10 mouse cellular contexts compared by ENCODE assay signal in genomic region chr11:4578682-4579081, GRCm38 (mm10). TPM values are rescaled to one million over a fixed set of nuclear protein-coding genes. Genes with fewer than 3 reads are reported as not detected.
DNase-seq lines count a peak whose midpoint lies in the region; ATAC-seq and TF ChIP-seq lines count a peak whose summit lies in the region.
"Had no signal": no experiment of that assay in that cellular context is flagged by ENCODE, and none has a peak within 500 bp of the region (broad histone marks: within the 10 kb centered on the region; RNA-seq: fewer than 3 reads in every experiment).

No protein-coding gene starts in this region.

- no peaks in the 10 kb centered on the region for H3K9me3 ChIP-seq in heart, embryonic 16.5 days (replicated peaks; ENCODE audit: control insufficient read depth, low read length)
- no peaks in the 10 kb centered on the region for H3K9me3 ChIP-seq in lung, embryonic 16.5 days (ENCODE audit: control insufficient read depth, low read length)
- no peaks in the 10 kb centered on the region for H3K9me3 ChIP-seq in forebrain, postnatal 0 days (ENCODE audit: low read length)
- H3K9me3 ChIP-seq: embryonic facial prominence, embryonic 13.5 days; limb, embryonic 15.5 days had no signal

- 41% methylated on average over 2 of the region's 2 CpGs for WGBS in heart, embryonic 16.5 days
- 47% methylated on average over 2 of the region's 2 CpGs for WGBS in lung, embryonic 16.5 days
- 68% methylated on average over 2 of the region's 2 CpGs for WGBS in forebrain, postnatal 0 days

- no peak for TF ChIP-seq CTCF in forebrain, postnatal 0 days (IDR thresholded peaks at IDR 0.05; ENCODE audit: low read depth)

- no peak overlapping the region for H3K9ac ChIP-seq in heart, embryonic 16.5 days (ENCODE audit: low read length)
- H3K9ac ChIP-seq in lung, embryonic 16.5 days (ENCODE audit: low read length): no peak overlapping the region
- H3K9ac ChIP-seq in forebrain, postnatal 0 days: no peak overlapping the region
- H3K9ac ChIP-seq: embryonic facial prominence, embryonic 13.5 days; limb, embryonic 15.5 days had no signal

- H3K27me3 ChIP-seq in heart, embryonic 16.5 days (ENCODE audit: control insufficient read depth, insufficient read depth, low read length): no peaks in the 10 kb centered on the region
- H3K27me3 ChIP-seq in lung, embryonic 16.5 days (ENCODE audit: control insufficient read depth, insufficient read depth, low read depth, low read length): no peaks in the 10 kb centered on the region
- H3K27me3 ChIP-seq in forebrain, postnatal 0 days (ENCODE audit: insufficient read depth, low read length): no peaks in the 10 kb centered on the region
- H3K27me3 ChIP-seq: embryonic facial prominence, embryonic 13.5 days; limb, embryonic 15.5 days had no signal

- DNase-seq in gastrocnemius, adult 18-20 months (ENCODE audit: low spot score): peak; percentile 85
- no peak for DNase-seq in gastrocnemius, postnatal 25 days
- peak; percentile 58 for DNase-seq in urinary bladder, postnatal 25 days (ENCODE audit: low spot score)
- no peak for DNase-seq in urinary bladder, adult 2 months (ENCODE audit: low spot score)
- no peak for DNase-seq in forebrain, postnatal 0 days
- no peak for DNase-seq in spleen, adult 12 weeks (ENCODE audit: low spot score)

- H3K27ac ChIP-seq in heart, embryonic 16.5 days (ENCODE audit: low read length): no peak overlapping the region
- no peak overlapping the region for H3K27ac ChIP-seq in lung, embryonic 16.5 days (ENCODE audit: low read length)
- no peak overlapping the region for H3K27ac ChIP-seq in forebrain, postnatal 0 days (ENCODE audit: low read depth, low read length)
- H3K27ac ChIP-seq: embryonic facial prominence, embryonic 13.5 days; limb, embryonic 15.5 days had no signal

- no peak overlapping the region for H3K4me2 ChIP-seq in heart, embryonic 16.5 days (ENCODE audit: low read depth, low read length)
- no peak overlapping the region for H3K4me2 ChIP-seq in lung, embryonic 16.5 days (ENCODE audit: low read depth, low read length)
- H3K4me2 ChIP-seq in forebrain, postnatal 0 days (ENCODE audit: low read depth): no peak overlapping the region
- H3K4me2 ChIP-seq: embryonic facial prominence, embryonic 13.5 days; limb, embryonic 15.5 days had no signal

- peaks cover 14% of the 10 kb centered on the region for H3K4me1 ChIP-seq in heart, embryonic 16.5 days (ENCODE audit: control insufficient read depth, insufficient read depth, low read length)
- no peaks in the 10 kb centered on the region; the same call in 1 of the 2 replicates for H3K4me1 ChIP-seq in lung, embryonic 16.5 days (replicated peaks; ENCODE audit: control insufficient read depth, insufficient read depth, low read length)
- no peaks in the 10 kb centered on the region for H3K4me1 ChIP-seq in forebrain, postnatal 0 days (ENCODE audit: insufficient read depth)

- H3K4me3 ChIP-seq in heart, embryonic 16.5 days (ENCODE audit: low read length): no peak overlapping the region
- no peak overlapping the region for H3K4me3 ChIP-seq in lung, embryonic 16.5 days (ENCODE audit: low read length)
- H3K4me3 ChIP-seq in forebrain, postnatal 0 days (ENCODE audit: low read depth, low read length): no peak overlapping the region
- H3K4me3 ChIP-seq: embryonic facial prominence, embryonic 13.5 days; limb, embryonic 15.5 days had no signal

- 0 out of 2 replicates have a peak, but pooled peaks have one; percentile 18 for ATAC-seq in heart, embryonic 16.5 days (replicated peaks; ENCODE audit: extremely low read depth, insufficient read depth, low FRiP score)
- 0 out of 2 replicates have a peak, but pooled peaks have one; percentile 12 for ATAC-seq in lung, embryonic 16.5 days (ENCODE audit: low read depth)
- ATAC-seq in forebrain, postnatal 0 days: no peak

- H3K36me3 ChIP-seq in heart, embryonic 16.5 days (ENCODE audit: control insufficient read depth, insufficient read depth): no peaks in the 10 kb centered on the region
- H3K36me3 ChIP-seq in lung, embryonic 16.5 days (ENCODE audit: control insufficient read depth, insufficient read depth, low read length): no peaks in the 10 kb centered on the region
- no peaks in the 10 kb centered on the region for H3K36me3 ChIP-seq in forebrain, postnatal 0 days (ENCODE audit: insufficient read depth)
- H3K36me3 ChIP-seq: embryonic facial prominence, embryonic 13.5 days; limb, embryonic 15.5 days had no signal

RNA-seq across cellular contexts. Expression of gene Mtmr3, which starts 16.0 kb away (rescaled TPM):
- total RNA-seq in gastrocnemius, adult 18-20 months (2021): 10 to 100 TPM; 45.1 to 51.2 TPM
- total RNA-seq in gastrocnemius, postnatal 25 days (2021): 10 to 100 TPM; 36.5 to 41.4 TPM
- 46.3 and 50.0 TPM in 2 replicates for polyA plus RNA-seq in urinary bladder, adult 2 months (2012; rRNA removed)
- polyA plus RNA-seq in heart, embryonic 16.5 days (2015; fragmentation: Nextera tagmentation; extraction: Ambion mirVana): 21.2 and 24.3 TPM in 2 replicates
- 26.1 and 27.4 TPM in 2 replicates for polyA plus RNA-seq in lung, embryonic 16.5 days (2015; fragmentation: Nextera tagmentation; extraction: Ambion mirVana)
- total RNA-seq in forebrain, postnatal 0 days (2014; rRNA removed): 81.6 and 93.4 TPM in 2 replicates
- polyA plus RNA-seq in forebrain, postnatal 0 days (2015; fragmentation: Nextera tagmentation; extraction: Ambion mirVana): 21.4 and 28.4 TPM in 2 replicates

RNA-seq across cellular contexts. Expression of gene Gm11032, which starts 41.2 kb away (rescaled TPM):
- not detected for total RNA-seq in gastrocnemius, adult 18-20 months (2021)
- not detected for total RNA-seq in gastrocnemius, postnatal 25 days (2021)
- not detected in 2 replicates for polyA plus RNA-seq in urinary bladder, adult 2 months (2012; rRNA removed)
- not detected in 2 replicates for polyA plus RNA-seq in heart, embryonic 16.5 days (2015; fragmentation: Nextera tagmentation; extraction: Ambion mirVana)
- not detected in 2 replicates for polyA plus RNA-seq in lung, embryonic 16.5 days (2015; fragmentation: Nextera tagmentation; extraction: Ambion mirVana)
- not detected in 2 replicates for total RNA-seq in forebrain, postnatal 0 days (2014; rRNA removed)
- polyA plus RNA-seq in forebrain, postnatal 0 days (2015; fragmentation: Nextera tagmentation; extraction: Ambion mirVana): not detected in 2 replicates
- polyA plus RNA-seq: embryonic facial prominence, embryonic 13.5 days; limb, embryonic 15.5 days had no signal

RNA-seq across cellular contexts. Expression of gene Ascc2, which starts 58.9 kb away (rescaled TPM):
- total RNA-seq in gastrocnemius, adult 18-20 months (2021): 10 to 100 TPM; 15.7 to 16.5 TPM
- 10 to 100 TPM; 14.2 to 14.7 TPM for total RNA-seq in gastrocnemius, postnatal 25 days (2021)
- 35.0 and 39.9 TPM in 2 replicates for polyA plus RNA-seq in urinary bladder, adult 2 months (2012; rRNA removed)
- 21.1 and 22.0 TPM in 2 replicates for polyA plus RNA-seq in heart, embryonic 16.5 days (2015; fragmentation: Nextera tagmentation; extraction: Ambion mirVana)
- 34.1 and 35.9 TPM in 2 replicates for polyA plus RNA-seq in lung, embryonic 16.5 days (2015; fragmentation: Nextera tagmentation; extraction: Ambion mirVana)
- total RNA-seq in forebrain, postnatal 0 days (2014; rRNA removed): 14.5 and 17.3 TPM in 2 replicates
- polyA plus RNA-seq in forebrain, postnatal 0 days (2015; fragmentation: Nextera tagmentation; extraction: Ambion mirVana): 12.0 and 14.3 TPM in 2 replicates

Comparison
In these comparisons a context has a peak if more than half of its experiments do, and no peak if none do; other contexts are left out.
1. DNase-seq: peak in gastrocnemius, adult 18-20 months (single experiment) and urinary bladder, postnatal 25 days (single experiment); none in gastrocnemius, postnatal 25 days (single experiment), urinary bladder, adult 2 months (single experiment), forebrain, postnatal 0 days (single experiment) and spleen, adult 12 weeks (single experiment).